Mouse (Mus musculus) mesoderm, embryonic 11.5 days (tissue): Measurements from ENCODE around the gene Trub1.

Source experiments
- DNase-seq: peaks from one replicate; pipeline ENCODE4 v3.0.0-alpha.2; 2012; ENCODE audit warnings: low read depth, low spot score

Gene Trub1

GRCm38 (mm10) chr19:57494020-57494419, 41.3 kb downstream of the Trub1 start:
- DNase-seq, result no peak

GRCm38 (mm10) chr19:57498110-57498743, 45.5 kb downstream of the Trub1 start:
- DNase-seq, result no peak

- DNase-seq, result peak; percentile 47
Measured at GRCm38 (mm10) chr19:57498884-57499410, 46.2 kb downstream of the Trub1 start.

- no peak for DNase-seq
Measured at GRCm38 (mm10) chr19:57500254-57500653, 47.5 kb downstream of the Trub1 start.

- no peak for DNase-seq
Measured at GRCm38 (mm10) chr19:57503144-57503543, 50.4 kb downstream of the Trub1 start.

- no peak for DNase-seq
Measured at GRCm38 (mm10) chr19:57505048-57505932, 52.6 kb downstream of the Trub1 start.

- DNase-seq, result no peak
Measured at GRCm38 (mm10) chr19:57506591-57506990, 53.9 kb downstream of the Trub1 start.

GRCm38 (mm10) chr19:57508261-57508788, 55.6 kb downstream of the Trub1 start:
- no peak for DNase-seq

- DNase-seq, result no peak
Measured at GRCm38 (mm10) chr19:57509758-57510319, 57.1 kb downstream of the Trub1 start.

GRCm38 (mm10) chr19:57510836-57511235, 58.1 kb downstream of the Trub1 start:
- no peak for DNase-seq

- no peak for DNase-seq
Measured at GRCm38 (mm10) chr19:57513123-57513522, 60.4 kb downstream of the Trub1 start.

- no peak for DNase-seq
Measured at GRCm38 (mm10) chr19:57521721-57522120, 69.0 kb downstream of the Trub1 start.

GRCm38 (mm10) chr19:57523363-57523762, 70.7 kb downstream of the Trub1 start:
- no peak for DNase-seq

- DNase-seq, result no peak
Measured at GRCm38 (mm10) chr19:57525693-57526092, 73.0 kb downstream of the Trub1 start.

GRCm38 (mm10) chr19:57530212-57530611, 77.5 kb downstream of the Trub1 start:
- no peak for DNase-seq

- DNase-seq, result no peak
Measured at GRCm38 (mm10) chr19:57534262-57534661, 81.5 kb downstream of the Trub1 start.

- DNase-seq, result no peak
Measured at GRCm38 (mm10) chr19:57536512-57536911, 83.8 kb downstream of the Trub1 start.

GRCm38 (mm10) chr19:57537510-57538182, 84.9 kb downstream of the Trub1 start:
- DNase-seq, result no peak

- DNase-seq, result no peak
Measured at GRCm38 (mm10) chr19:57540118-57540517, 87.4 kb downstream of the Trub1 start.
